Mouse (Mus musculus) stomach, postnatal 0 days (tissue): ENCODE measurements at regions not wholly inside any gene's neighbourhood (a gene's known extent, or its start where the extent isn't known, plus 50 kb on each side); places are given as distances from the start of the nearest gene placed in this dataset.

Source experiments
- ATAC-seq: fragments of 200-750 bp; cut with Nextera tagmentation; 2 replicates; pipeline ENCODE4 v1.8.0; 2017; ENCODE audit not compliant: low FRiP score, low TSS enrichment
- DNase-seq: peaks from one replicate; pipeline ENCODE4 v3.0.0-alpha.2; 2016; ENCODE audit warnings: low spot score
- H3K27ac ChIP-seq: fragments of 300-500 bp; sonication (generic); replicated peaks from 2 replicates; pipeline ENCODE4 v1.5.1; 2014; ENCODE audit warnings: mild to moderate bottlenecking, control low read depth
- H3K27me3 ChIP-seq: fragments of 300-500 bp; sonication (generic); 2 replicates; pipeline ENCODE4 v1.6.1; 2014; ENCODE audit warnings: low read length; ENCODE audit not compliant: control insufficient read depth, insufficient read depth
- H3K36me3 ChIP-seq: fragments of 300-500 bp; sonication (generic); 2 replicates; pipeline ENCODE4 v1.6.1; 2014; ENCODE audit warnings: low read length, mixed read lengths; ENCODE audit not compliant: control insufficient read depth, insufficient read depth
- H3K4me1 ChIP-seq: fragments of 300-500 bp; sonication (generic); replicated peaks from 2 replicates; pipeline ENCODE4 v1.6.1; 2014; ENCODE audit warnings: antibody characterized with exemption; ENCODE audit not compliant: control insufficient read depth, insufficient read depth
- H3K4me2 ChIP-seq: fragments of 300-500 bp; sonication (generic); replicated peaks from 2 replicates; pipeline ENCODE4 v1.6.1; 2014; ENCODE audit warnings: low read depth, mild to moderate bottlenecking, control low read depth, moderate library complexity
- H3K4me3 ChIP-seq: fragments of 300-500 bp; sonication (generic); 2 replicates; pipeline ENCODE4 v1.5.1; 2014; ENCODE audit warnings: low read depth, low read length, control low read depth
- H3K9ac ChIP-seq: fragments of 300-500 bp; sonication (generic); 2 replicates; pipeline ENCODE4 v1.6.1; 2014; ENCODE audit warnings: mild to moderate bottlenecking, low read length, control low read depth, mixed read lengths
- H3K9me3 ChIP-seq: fragments of 300-500 bp; sonication (generic); 2 replicates; pipeline ENCODE4 v1.6.1; 2016; ENCODE audit warnings: low read length; ENCODE audit not compliant: control insufficient read depth
- CTCF ChIP-seq: IDR thresholded peaks from 2 replicates; pipeline ENCODE4 v1.5.1; 2016; ENCODE audit warnings: antibody characterized with exemption, low read depth, mild to moderate bottlenecking, moderate library complexity
- EP300 ChIP-seq: optimal IDR thresholded peaks from 2 replicates; pipeline ENCODE3; 2016; ENCODE audit warnings: antibody characterized with exemption
- WGBS: fragments of 180-500 bp; shearing (Covaris S2); extraction: QIAGEN DNeasy Blood & Tissue Kit; methylation state at CpG from one replicate; pipeline ENCODE4 v1.1.7; 2014; 5-methylcytosine and 5-hydroxymethylcytosine counted together

DNA sequence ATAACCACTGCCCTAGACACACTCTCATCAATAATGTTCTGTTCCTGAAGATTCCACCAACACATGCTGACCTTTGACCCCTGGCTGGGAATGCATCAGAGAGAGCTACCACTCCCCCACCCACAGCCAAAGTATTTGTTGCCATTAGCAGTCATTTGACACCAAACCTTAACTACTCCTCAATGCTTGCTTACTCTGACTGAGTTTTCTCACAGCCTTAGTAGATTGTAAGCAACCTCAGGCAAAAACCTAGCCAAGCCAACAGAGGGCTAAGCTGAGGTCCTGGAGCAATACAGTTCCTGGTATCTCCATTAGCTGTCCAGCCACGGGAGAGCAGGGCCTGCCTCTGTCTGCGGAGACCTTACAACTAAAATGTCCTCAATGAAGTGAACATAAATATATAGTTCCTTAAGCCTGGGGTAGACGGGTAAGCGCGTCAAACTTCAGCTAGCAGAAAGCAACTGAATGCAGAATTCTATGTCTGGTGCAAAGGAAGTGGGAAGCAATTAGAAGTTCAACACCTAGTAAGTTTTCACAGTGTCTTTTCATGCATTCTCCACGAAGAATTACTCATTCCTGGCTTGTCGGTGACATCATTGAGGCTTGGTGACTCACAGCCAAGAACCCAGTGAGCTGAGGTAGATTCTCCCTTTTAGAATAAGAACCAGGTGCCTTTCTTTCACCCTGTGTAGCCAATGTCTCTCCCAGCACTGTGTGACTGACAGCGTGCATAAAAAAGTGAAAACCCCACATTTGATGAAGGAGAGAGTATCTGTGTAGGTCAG, 113.6 kb upstream of the Nebl start:
- no peaks in the 10 kb centered on the region for H3K36me3 ChIP-seq
- ATAC-seq (no peak), DNase-seq (no peak)
- H3K27me3 ChIP-seq, result no peaks in the 10 kb centered on the region
- TF ChIP-seq CTCF (no peak), EP300 (no peak)
- no peak overlapping the region for H3K9ac ChIP-seq
- H3K4me2 ChIP-seq, result no peak overlapping the region
- H3K4me1 ChIP-seq, result no peaks in the 10 kb centered on the region
- no peak overlapping the region for H3K4me3 ChIP-seq
- H3K9me3 ChIP-seq, result no peaks in the 10 kb centered on the region
- WGBS, result 68% methylated on average over 8 of the region's 8 CpGs
- no peak overlapping the region for H3K27ac ChIP-seq

DNA sequence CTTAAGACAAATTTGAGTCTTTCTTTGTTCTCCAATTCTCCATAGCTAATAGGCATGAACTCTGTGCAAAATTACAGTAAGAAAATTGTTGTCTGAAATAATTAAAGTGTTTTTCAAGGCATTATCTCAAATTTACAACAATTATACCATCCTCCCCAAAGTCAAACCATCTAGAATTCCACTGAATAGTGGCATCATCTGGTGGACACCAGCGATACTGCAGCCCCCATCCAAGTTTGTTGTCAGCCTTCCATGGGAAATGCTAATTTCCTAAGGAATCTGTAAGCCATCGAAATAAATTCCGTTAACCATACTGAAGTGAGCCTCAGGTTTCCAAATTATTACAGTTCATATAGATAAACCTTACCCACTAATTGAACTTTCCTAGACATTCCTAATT, 110.7 kb upstream of the Nebl start:
- DNase-seq (no peak), ATAC-seq (no peak)
- no peak for TF ChIP-seq EP300
- peak; percentile 87 for TF ChIP-seq CTCF
- H3K4me3 ChIP-seq, result no peak overlapping the region
- H3K9ac ChIP-seq, result no peak overlapping the region
- 45% methylated on average over 3 of the region's 3 CpGs for WGBS
- no peak overlapping the region for H3K27ac ChIP-seq
- no peaks in the 10 kb centered on the region for H3K9me3 ChIP-seq
- H3K4me2 ChIP-seq, result no peak overlapping the region
- H3K27me3 ChIP-seq, result no peaks in the 10 kb centered on the region
- no peaks in the 10 kb centered on the region for H3K4me1 ChIP-seq
- no peaks in the 10 kb centered on the region for H3K36me3 ChIP-seq

DNA sequence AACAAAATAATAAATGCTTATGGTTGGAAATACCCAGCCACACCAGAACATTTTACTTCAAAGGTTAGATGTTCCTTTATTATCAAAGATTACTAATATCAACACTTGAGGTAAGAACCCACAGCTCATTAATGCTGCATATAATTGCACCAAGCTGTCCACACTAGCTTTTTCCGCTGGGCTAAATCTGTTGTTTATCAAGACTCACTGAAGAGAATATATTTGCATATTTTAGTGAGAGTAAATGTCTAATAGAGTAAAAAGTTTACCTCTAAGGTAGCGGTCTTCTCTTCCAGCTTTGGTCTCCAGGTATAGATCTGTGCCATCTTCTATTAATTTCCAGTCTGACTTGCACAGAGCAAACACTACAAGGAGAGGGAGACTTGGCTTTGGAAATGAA, 110.3 kb upstream of the Nebl start:
- no peak for DNase-seq
- no peak for TF ChIP-seq CTCF
- no peak for TF ChIP-seq EP300
- H3K4me1 ChIP-seq, result no peaks in the 10 kb centered on the region
- H3K9me3 ChIP-seq, result no peaks in the 10 kb centered on the region
- H3K36me3 ChIP-seq, result no peaks in the 10 kb centered on the region
- no peak overlapping the region for H3K4me2 ChIP-seq
- H3K4me3 ChIP-seq, result no peak overlapping the region
- 83% methylated on average over 2 of the region's 2 CpGs for WGBS
- no peak overlapping the region for H3K27ac ChIP-seq
- ATAC-seq, result no peak
- no peaks in the 10 kb centered on the region for H3K27me3 ChIP-seq
- H3K9ac ChIP-seq, result no peak overlapping the region

DNA sequence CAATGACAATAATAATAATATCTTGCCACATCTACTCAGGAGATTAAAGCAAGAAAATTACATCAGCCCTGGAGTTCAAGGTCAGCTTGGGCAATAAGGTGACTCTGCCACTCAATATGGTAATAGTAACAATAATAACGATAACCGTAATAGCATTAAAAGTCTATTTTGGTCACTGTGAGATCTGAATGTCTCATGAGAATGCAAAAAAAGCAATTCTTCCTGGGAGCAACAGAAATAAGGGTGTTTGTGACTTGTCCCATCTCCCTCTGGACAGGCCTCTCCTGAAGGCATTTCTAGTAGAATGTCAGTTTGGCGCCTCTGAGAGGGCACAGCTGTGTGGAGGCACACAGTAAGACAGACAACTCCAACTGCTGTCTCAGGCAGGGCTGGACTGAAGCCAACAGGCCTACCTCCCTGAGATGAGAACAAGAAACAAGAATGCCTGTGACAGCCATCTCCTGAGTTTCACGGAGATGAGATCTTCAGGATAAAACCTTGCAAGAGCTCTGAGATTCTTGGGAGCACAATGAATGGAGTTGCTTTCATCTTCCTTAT, 109.8 kb upstream of the Nebl start:
- Histone ChIP-seq H3K4me3 (no peak overlapping the region), H3K27me3 (no peaks in the 10 kb centered on the region), H3K4me1 (no peaks in the 10 kb centered on the region), H3K9me3 (no peaks in the 10 kb centered on the region), H3K4me2 (no peak overlapping the region), H3K27ac (no peak overlapping the region), H3K36me3 (no peaks in the 10 kb centered on the region), H3K9ac (no peak overlapping the region)
- TF ChIP-seq EP300 (no peak), CTCF (no peak)
- DNase-seq (no peak), ATAC-seq (no peak)
- 73% methylated on average over 4 of the region's 4 CpGs for WGBS

DNA sequence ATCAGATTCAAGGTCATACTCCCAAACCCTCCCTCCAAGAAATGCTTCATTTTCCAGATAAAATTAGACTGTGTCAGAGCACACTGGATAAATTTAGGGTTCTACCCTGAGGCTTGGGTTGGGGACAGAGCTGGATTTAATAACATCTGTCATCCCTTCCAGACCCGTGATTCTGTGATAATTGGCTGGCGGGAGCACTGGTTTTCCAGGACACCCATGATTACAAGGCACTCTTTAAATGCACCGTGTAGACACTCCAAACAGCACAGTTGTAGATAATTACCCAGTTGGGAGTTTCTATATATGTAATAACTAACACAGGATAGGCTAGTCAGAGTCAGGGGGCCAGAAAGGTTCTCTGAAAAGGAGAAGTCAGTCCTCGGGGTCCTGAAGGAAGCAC, 108.4 kb upstream of the Nebl start:
- Histone ChIP-seq H3K4me3 (no peak overlapping the region), H3K27me3 (no peaks in the 10 kb centered on the region), H3K36me3 (no peaks in the 10 kb centered on the region), H3K4me1 (no peaks in the 10 kb centered on the region), H3K27ac (no peak overlapping the region), H3K4me2 (no peak overlapping the region), H3K9me3 (no peaks in the 10 kb centered on the region), H3K9ac (no peak overlapping the region)
- no peak for TF ChIP-seq CTCF
- no peak for TF ChIP-seq EP300
- no peak for ATAC-seq
- DNase-seq, result no peak
- WGBS, result 74% methylated on average over 4 of the region's 4 CpGs

DNA sequence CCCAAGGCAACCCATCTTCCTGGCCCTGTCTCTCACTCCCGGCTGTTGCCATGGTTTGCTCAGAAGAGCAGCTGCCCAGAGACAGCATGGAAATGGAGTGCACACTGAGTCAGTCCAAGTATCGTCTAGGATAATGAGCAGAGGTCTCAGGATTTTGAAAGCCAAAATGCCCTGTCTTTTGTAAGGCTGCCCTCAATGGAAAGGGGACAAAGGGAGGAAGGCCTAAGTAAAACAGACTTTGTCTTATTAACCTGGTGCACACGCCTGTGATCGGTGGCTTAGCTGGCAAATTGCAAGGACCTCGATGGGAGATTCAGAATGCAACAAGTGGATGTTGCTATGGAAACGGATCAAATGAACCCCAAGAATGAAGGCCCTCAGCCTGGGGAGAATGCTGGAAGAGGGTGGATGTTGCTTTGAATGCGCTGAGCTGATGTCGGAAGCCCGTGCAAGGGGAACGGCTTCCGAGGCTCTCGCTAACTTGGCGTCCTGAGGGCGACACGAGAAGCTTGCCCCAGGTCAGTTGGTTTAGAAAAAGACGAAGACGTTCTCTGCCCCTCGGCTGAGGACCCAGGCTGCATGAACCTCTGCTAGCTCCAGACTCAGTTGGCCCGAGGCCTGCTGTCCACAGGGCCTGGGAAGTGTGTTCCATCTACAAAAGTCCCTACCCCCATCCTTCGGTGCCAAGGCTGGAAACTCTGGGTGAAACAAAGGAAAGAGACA, 107.8 kb upstream of the Nebl start:
- no peaks in the 10 kb centered on the region for H3K27me3 ChIP-seq
- H3K4me3 ChIP-seq, result no peak overlapping the region
- ATAC-seq, result no peak
- no peaks in the 10 kb centered on the region for H3K9me3 ChIP-seq
- no peak overlapping the region for H3K27ac ChIP-seq
- no peaks in the 10 kb centered on the region for H3K36me3 ChIP-seq
- no peak overlapping the region for H3K9ac ChIP-seq
- DNase-seq, result no peak
- TF ChIP-seq EP300, result no peak
- TF ChIP-seq CTCF, result no peak
- H3K4me1 ChIP-seq, result no peaks in the 10 kb centered on the region
- no peak overlapping the region for H3K4me2 ChIP-seq
- 88% methylated on average over 20 of the region's 20 CpGs for WGBS
